Mouse (Mus musculus): ENCODE measurements around the gene Fam120a.
A peak's percentile ranks its signal among the peaks of the same experiment; 100 is the strongest.

The Fam120a gene

GRCm38 (mm10) chr13:48966851-48967821, 681 bp downstream of the Fam120a start:
- peak; percentile 73 for DNase-seq (ENCODE audit: low read depth, low spot score)

- DNase-seq (ENCODE audit: low read depth, low spot score): peak; percentile 76
These were observed 2.0 kb downstream of the Fam120a start for GRCm38 (mm10) chr13:48965559-48966525.

DNA sequence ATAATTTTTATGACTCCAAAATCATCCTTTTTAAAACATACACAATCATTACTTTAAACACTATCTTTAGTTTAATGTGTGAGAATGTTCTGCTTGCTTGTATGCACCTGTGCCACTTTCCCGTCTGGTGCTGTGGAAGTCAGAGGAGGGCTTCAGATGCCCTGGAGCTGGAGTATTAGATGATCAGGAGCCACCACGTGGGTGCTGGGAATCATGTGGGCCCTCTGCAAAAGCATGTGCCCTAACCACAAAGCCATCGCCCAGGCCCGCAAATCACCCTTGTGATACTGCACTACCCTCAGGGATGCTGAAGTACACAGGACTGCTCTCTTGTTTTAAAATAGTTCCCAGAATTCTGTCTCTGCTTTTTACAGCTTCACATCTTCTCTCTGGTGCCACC, 3.0 kb downstream of the Fam120a start:
- no peak for DNase-seq (ENCODE audit: low read depth, low spot score)

- no peak for DNase-seq (ENCODE audit: low read depth, low spot score)
These were observed 4.7 kb downstream of the Fam120a start for GRCm38 (mm10) chr13:48963111-48963510.

DNA sequence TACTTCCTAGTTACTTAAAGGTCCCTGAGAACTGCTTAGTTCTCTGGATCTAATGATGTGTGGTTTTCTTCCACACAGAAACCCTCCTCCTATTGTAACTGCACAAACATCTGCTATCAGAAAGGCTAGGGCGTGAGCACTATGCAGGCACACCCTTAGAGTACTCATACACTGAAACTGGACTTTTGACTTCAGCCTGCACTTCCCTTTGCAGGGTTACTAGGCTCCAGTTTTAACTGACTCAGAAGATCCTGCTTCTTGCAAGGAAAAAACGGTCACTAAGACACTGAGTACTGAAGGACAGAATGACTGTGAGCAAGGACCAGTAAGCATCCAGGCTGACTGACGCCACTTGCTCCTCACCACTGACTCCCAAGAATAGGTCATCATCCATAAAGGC, 5.3 kb downstream of the Fam120a start:
- no peak for DNase-seq (ENCODE audit: low read depth, low spot score)

- DNase-seq (ENCODE audit: low read depth, low spot score): no peak
These were observed 9.2 kb downstream of the Fam120a start for GRCm38 (mm10) chr13:48958608-48959007.

- DNase-seq (ENCODE audit: low read depth, low spot score): no peak
These were observed 13.0 kb downstream of the Fam120a start for GRCm38 (mm10) chr13:48954825-48955224.

DNA sequence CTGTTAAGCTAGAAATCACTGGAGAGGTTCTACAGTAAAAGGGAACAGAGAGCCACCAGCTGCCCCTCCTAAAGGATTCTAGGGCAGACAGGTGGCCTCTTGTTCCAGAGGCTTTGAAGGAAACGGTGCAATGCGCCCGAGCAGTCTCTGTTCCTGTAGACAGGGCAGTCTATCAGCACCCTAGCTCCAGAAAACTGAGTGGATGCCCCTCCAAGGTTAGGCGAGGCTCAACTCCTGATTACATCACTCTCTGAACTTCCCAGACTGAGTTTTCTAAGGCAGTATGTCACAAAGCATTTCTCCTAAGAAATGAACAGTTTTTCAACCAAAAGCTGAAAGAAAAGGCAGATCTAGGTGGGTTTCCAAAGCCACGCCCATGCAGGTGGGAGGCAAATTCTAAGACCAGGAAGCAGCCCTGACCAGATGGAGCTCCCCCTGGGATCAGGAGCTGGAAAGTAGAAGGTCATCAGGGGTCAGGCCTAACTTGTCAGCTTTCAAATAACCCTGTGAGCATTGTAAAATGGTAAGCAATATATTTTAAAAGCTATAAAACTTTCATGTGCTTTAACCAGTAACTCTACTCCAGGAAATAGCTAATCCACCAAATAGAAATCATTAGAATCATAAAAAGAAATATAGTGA, 17.1 kb downstream of the Fam120a start:
- no peak for DNase-seq (ENCODE audit: low read depth, low spot score)

DNA sequence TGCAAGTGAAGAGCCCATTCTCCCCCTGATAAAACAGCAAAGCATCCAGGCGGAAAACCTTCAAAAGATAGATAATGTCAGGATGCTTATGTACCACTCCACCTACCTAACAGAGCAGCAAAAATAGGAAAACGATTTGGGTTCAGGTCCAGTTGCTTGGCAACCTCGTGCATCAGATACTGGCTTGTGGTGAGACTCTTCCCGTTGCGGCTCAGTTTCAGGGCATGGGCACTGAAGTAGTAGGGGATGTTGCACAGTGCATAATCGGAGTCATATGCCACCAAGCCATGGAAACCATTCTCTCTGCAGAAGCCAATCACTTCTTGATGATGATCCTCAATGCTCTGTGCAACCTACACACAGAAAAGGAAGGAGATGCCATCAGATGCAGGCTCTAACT, 18.9 kb downstream of the Fam120a start:
- DNase-seq (ENCODE audit: low read depth, low spot score): no peak

GRCm38 (mm10) chr13:48944571-48944970, 23.2 kb downstream of the Fam120a start:
- DNase-seq (ENCODE audit: low read depth, low spot score): no peak

DNA sequence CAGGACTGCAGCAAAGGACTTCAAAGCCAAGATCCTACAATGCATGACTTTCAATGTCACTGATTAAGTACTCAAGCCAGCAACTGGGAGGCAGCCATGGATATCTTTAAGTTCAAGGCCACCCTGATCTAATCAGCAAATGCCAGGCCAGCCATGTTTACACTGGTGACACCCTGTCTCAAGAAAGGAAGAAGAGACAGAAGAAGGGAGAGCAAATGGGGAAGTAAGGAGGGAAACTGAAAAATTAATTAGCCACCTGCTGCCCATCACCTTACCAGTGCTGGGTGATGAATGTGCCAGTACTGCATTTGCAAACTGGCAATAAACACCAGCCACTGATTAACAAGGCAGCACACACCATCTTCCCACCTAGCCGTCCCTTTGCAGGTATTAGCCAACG, 25.3 kb downstream of the Fam120a start:
- DNase-seq (ENCODE audit: low read depth, low spot score): no peak

DNA sequence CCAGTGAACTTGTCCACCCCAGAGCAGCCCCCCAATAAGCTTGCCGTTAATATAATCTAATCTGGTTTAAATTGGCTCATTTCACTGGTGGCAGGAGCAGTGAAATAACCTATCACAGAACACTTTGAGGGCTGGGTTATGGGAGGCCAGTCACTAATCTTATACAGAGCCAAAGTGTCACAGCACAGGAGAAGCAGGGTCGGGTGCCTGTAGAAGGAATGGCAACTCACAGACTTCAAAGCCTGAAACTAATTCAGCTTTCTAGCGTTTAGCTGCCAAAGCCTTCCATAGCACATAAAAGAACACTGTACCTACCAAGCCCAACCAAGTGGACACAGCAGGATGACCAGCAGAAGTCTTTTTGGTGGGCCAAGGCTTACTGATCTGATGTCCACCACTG, 26.0 kb downstream of the Fam120a start:
- DNase-seq (ENCODE audit: low read depth, low spot score): no peak

DNA sequence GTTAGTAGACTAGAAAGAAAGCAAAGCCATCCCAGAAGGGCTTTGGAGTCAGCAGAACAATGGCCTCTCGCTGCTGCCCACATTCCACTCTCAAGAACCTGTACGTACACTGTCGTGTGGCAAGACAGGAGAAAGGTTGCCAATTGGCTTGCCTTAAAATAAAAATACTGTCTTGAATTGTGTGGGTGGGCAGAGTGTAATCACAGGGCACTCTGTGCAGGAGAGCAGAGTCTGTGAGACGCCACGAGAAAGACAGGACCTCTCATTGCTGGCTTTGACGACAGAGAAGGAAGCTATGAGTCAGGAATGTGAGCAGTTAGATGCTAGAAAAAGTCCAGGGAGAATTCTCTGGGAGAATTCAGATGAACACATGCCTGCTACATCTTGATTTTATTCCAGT, 33.2 kb downstream of the Fam120a start:
- DNase-seq (ENCODE audit: low read depth, low spot score): no peak

- DNase-seq (ENCODE audit: low read depth, low spot score): no peak
These were observed 35.1 kb downstream of the Fam120a start for GRCm38 (mm10) chr13:48932692-48933091.

DNA sequence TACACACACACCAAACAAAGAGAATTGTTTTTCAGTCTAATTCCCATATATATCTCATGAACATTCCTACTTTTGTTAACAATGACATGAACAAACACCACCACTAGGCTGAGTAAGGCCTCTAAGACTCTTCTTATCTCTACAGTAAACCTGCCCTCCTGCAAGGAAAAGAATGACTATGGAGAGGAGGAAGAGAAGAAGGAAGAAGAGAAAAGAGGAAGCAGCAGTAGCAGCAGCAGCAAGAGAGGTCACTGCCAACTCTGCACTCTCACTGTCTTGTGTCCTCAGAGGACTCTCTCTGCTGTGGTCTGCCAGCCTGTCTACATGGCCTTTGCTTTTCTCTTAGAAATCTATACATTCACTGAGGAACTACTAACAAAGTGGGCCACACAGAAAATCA, 36.1 kb downstream of the Fam120a start:
- no peak for DNase-seq (ENCODE audit: low read depth, low spot score)

DNA sequence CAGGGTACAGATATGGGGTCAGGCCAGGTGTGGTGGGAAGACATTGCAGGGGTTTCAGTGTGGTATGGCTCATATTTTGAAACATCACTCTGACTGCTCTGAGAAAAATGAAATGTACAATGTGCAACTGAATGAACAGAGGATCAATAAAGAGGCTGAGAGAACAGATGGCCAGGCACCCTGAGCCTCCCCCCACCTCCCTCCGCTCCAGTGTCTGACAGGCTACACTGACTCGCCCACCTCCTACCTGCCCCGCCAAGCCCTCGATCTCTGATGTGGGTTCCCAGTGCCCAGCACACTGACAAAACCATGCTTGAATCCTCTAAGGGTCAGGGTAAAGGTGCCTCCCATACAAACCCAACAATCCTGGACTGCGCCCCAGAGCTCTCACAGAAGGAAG, 36.6 kb downstream of the Fam120a start:
- DNase-seq (ENCODE audit: low read depth, low spot score): no peak

GRCm38 (mm10) chr13:48929535-48930110, 38.2 kb downstream of the Fam120a start:
- peak; percentile 59 for DNase-seq (ENCODE audit: low read depth, low spot score)

- DNase-seq (ENCODE audit: low read depth, low spot score): no peak
These were observed 40.2 kb downstream of the Fam120a start for GRCm38 (mm10) chr13:48927609-48928008.

- no peak for DNase-seq (ENCODE audit: low read depth, low spot score)
These were observed 45.1 kb downstream of the Fam120a start for GRCm38 (mm10) chr13:48922712-48923111.

- DNase-seq (ENCODE audit: low read depth, low spot score): no peak
These were observed 46.6 kb downstream of the Fam120a start for GRCm38 (mm10) chr13:48921256-48921655.

- DNase-seq (ENCODE audit: low read depth, low spot score): no peak
These were observed 47.9 kb downstream of the Fam120a start for GRCm38 (mm10) chr13:48919756-48920415.

All from CD4-positive helper T cell, adult 2 months (primary cell).